Mouse (Mus musculus) stomach, postnatal 0 days (tissue): Measurements from ENCODE around the gene Fam83f. TPM values are rescaled to one million over a fixed set of nuclear protein-coding genes. Genes with fewer than 3 reads are reported as not detected.

Experiments used
- ATAC-seq: fragments of 200-750 bp; cut with Nextera tagmentation; 2 replicates; pipeline ENCODE4 v1.8.0; 2017; ENCODE audit not compliant: low FRiP score, low TSS enrichment
- DNase-seq: peaks from one replicate; pipeline ENCODE4 v3.0.0-alpha.2; 2016; ENCODE audit warnings: low spot score
- H3K27ac ChIP-seq: fragments of 300-500 bp; sonication (generic); replicated peaks from 2 replicates; pipeline ENCODE4 v1.5.1; 2014; ENCODE audit warnings: mild to moderate bottlenecking, control low read depth
- H3K27me3 ChIP-seq: fragments of 300-500 bp; sonication (generic); 2 replicates; pipeline ENCODE4 v1.6.1; 2014; ENCODE audit warnings: low read length; ENCODE audit not compliant: control insufficient read depth, insufficient read depth
- H3K36me3 ChIP-seq: fragments of 300-500 bp; sonication (generic); 2 replicates; pipeline ENCODE4 v1.6.1; 2014; ENCODE audit warnings: low read length, mixed read lengths; ENCODE audit not compliant: control insufficient read depth, insufficient read depth
- H3K4me1 ChIP-seq: fragments of 300-500 bp; sonication (generic); replicated peaks from 2 replicates; pipeline ENCODE4 v1.6.1; 2014; ENCODE audit warnings: antibody characterized with exemption; ENCODE audit not compliant: control insufficient read depth, insufficient read depth
- H3K4me2 ChIP-seq: fragments of 300-500 bp; sonication (generic); replicated peaks from 2 replicates; pipeline ENCODE4 v1.6.1; 2014; ENCODE audit warnings: low read depth, mild to moderate bottlenecking, control low read depth, moderate library complexity
- H3K4me3 ChIP-seq: fragments of 300-500 bp; sonication (generic); 2 replicates; pipeline ENCODE4 v1.5.1; 2014; ENCODE audit warnings: low read depth, low read length, control low read depth
- H3K9ac ChIP-seq: fragments of 300-500 bp; sonication (generic); 2 replicates; pipeline ENCODE4 v1.6.1; 2014; ENCODE audit warnings: mild to moderate bottlenecking, low read length, control low read depth, mixed read lengths
- H3K9me3 ChIP-seq: fragments of 300-500 bp; sonication (generic); 2 replicates; pipeline ENCODE4 v1.6.1; 2016; ENCODE audit warnings: low read length; ENCODE audit not compliant: control insufficient read depth
- CTCF ChIP-seq: IDR thresholded peaks from 2 replicates; pipeline ENCODE4 v1.5.1; 2016; ENCODE audit warnings: antibody characterized with exemption, low read depth, mild to moderate bottlenecking, moderate library complexity
- EP300 ChIP-seq: optimal IDR thresholded peaks from 2 replicates; pipeline ENCODE3; 2016; ENCODE audit warnings: antibody characterized with exemption
- WGBS: fragments of 180-500 bp; shearing (Covaris S2); extraction: QIAGEN DNeasy Blood & Tissue Kit; methylation state at CpG from one replicate; pipeline ENCODE4 v1.1.7; 2014; 5-methylcytosine and 5-hydroxymethylcytosine counted together
- polyA plus RNA-seq: library from polyadenylated mRNA; unstranded; fragments of >200 nt; fragmentation: Nextera tagmentation; extraction: Ambion mirVana; gene quantifications from 2 replicates; pipeline ENCODE4 v1.2.1, GENCODE M21; 2015

Gene Fam83f
- polyA plus RNA-seq, 1 experiment from 2014 or later: 20.5 TPM

DNA sequence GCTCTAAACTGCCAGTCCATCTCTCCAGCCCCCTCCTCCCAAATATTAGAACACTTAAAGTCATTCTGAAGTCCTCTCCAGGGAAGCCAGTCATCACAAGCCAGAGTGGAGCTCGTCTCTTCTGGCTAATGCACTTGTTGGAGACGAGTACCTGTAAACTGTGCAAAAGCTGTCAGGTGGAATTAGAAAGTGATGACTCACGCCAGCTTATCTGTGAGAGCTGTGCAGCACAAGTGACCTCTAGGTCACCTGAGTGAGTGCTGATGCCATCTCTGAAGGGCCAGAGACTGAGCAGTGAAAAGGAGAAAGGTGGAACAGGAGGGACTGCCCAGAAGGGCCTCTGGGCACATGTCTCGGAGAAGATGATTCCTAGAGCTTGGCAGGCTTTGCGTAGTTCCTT lies 48.6 kb downstream of the Fam83f start:
- 37% methylated on average over 5 of the region's 5 CpGs for WGBS
- no peaks in the 10 kb centered on the region for H3K36me3 ChIP-seq
- no peak overlapping the region for H3K27ac ChIP-seq
- no peak for TF ChIP-seq EP300
- no peak for TF ChIP-seq CTCF
- DNase-seq (no peak), ATAC-seq (peak; percentile 74)
- H3K9me3 ChIP-seq: no peaks in the 10 kb centered on the region
- no peak overlapping the region for H3K4me2 ChIP-seq
- H3K9ac ChIP-seq: no peak overlapping the region
- no peaks in the 10 kb centered on the region for H3K27me3 ChIP-seq
- no peak overlapping the region for H3K4me3 ChIP-seq
- H3K4me1 ChIP-seq: no peaks in the 10 kb centered on the region

DNA sequence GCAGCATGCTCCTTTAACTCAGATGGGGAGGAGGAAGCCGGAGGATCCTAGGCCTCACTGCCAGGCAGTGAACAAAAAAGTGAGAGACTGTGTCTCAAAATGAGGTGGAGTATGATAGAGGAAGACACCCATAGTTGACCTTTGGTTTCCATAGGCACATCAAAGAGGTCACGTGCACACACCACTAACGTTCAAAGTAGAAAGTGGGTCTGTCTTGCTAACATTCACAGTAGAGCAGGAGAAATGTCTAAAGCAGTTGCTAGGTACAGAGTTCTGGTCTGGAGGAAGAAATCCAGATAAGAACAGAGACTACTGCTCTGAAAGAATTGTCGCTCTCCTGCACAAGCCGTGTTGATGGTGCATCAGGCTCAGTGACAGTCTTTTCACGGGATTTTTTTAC lies 50.2 kb downstream of the Fam83f start:
- no peaks in the 10 kb centered on the region for H3K4me1 ChIP-seq
- no peak overlapping the region for H3K4me2 ChIP-seq
- no peak overlapping the region for H3K9ac ChIP-seq
- no peak overlapping the region for H3K27ac ChIP-seq
- H3K36me3 ChIP-seq: no peaks in the 10 kb centered on the region
- ATAC-seq (no peak), DNase-seq (no peak)
- no peaks in the 10 kb centered on the region for H3K27me3 ChIP-seq
- TF ChIP-seq CTCF: no peak
- TF ChIP-seq EP300: no peak
- no peaks in the 10 kb centered on the region for H3K9me3 ChIP-seq
- H3K4me3 ChIP-seq: no peak overlapping the region
- 77% methylated on average over 6 of the region's 6 CpGs for WGBS

DNA sequence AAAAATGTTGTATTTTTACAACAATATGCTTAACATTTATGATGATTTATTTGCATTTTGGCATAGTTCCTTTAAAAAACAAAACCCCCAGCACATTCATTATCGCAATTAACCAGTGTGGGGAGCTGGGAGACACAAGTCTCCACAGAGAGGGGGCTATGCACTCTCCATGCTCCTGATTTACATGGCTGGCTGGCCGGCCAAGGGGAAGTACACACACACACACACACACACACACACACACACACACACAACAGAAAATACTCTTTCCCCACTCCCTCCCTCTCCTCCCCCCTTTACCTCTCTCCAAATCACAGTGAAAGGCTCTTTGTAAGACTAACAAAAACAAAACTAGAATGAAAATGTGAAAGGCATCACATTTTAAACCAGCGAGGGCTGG lies 50.7 kb downstream of the Fam83f start:
- ATAC-seq: no peak
- H3K4me1 ChIP-seq: no peaks in the 10 kb centered on the region
- no peak overlapping the region for H3K4me2 ChIP-seq
- WGBS: 44% methylated on average over 3 of the region's 3 CpGs
- H3K27me3 ChIP-seq: no peaks in the 10 kb centered on the region
- DNase-seq: no peak
- no peak overlapping the region for H3K9ac ChIP-seq
- H3K36me3 ChIP-seq: no peaks in the 10 kb centered on the region
- H3K4me3 ChIP-seq: no peak overlapping the region
- TF ChIP-seq CTCF: no peak
- TF ChIP-seq EP300: no peak
- no peak overlapping the region for H3K27ac ChIP-seq
- no peaks in the 10 kb centered on the region for H3K9me3 ChIP-seq

DNA sequence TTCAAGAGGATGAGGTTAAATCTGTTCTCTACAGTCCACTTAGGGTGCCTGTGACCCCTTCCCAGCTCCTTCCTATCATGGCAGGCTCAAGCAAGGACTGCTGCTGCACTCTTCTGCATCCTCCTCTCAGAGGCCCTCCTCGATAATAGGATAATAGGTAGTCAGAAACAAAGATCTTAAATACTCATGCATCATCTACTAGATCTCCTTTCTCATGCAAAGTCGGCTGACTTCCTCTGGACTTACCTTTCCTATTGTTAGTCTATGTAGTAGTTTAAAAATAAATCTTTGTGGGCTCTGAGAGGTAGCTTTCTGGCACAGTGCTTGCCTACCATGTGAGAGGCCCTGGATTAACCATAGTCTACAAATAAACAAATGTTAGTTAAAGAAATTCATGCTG lies 57.8 kb downstream of the Fam83f start:
- DNase-seq (no peak), ATAC-seq (no peak)
- 56% methylated on average over 2 of the region's 2 CpGs for WGBS
- no peak overlapping the region for H3K4me3 ChIP-seq
- no peak overlapping the region for H3K4me2 ChIP-seq
- no peaks in the 10 kb centered on the region for H3K4me1 ChIP-seq
- no peak overlapping the region for H3K9ac ChIP-seq
- TF ChIP-seq EP300 (no peak), CTCF (no peak)
- no peak overlapping the region for H3K27ac ChIP-seq
- H3K9me3 ChIP-seq: no peaks in the 10 kb centered on the region
- H3K27me3 ChIP-seq: no peaks in the 10 kb centered on the region
- no peaks in the 10 kb centered on the region for H3K36me3 ChIP-seq

DNA sequence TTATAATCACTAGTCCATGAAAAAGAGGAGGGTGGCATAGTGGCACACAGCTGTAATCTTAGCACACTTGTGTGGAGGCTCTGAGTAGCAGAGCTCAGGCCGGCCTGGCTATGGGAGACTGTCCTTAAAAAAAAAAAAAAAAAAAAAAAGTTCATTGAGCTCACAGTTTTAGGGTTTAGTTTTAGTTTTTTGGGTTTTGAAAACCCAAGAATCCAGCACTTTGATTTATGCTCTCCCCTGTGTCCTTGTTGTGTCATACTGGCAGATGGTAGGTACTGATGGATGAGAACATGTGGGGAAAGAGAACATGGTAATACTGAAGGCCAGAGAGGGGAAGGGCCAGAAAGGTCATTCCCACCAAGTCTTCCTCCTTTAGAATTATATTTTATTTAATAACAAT lies 59.4 kb downstream of the Fam83f start:
- no peaks in the 10 kb centered on the region for H3K36me3 ChIP-seq
- ATAC-seq: no peak
- H3K9me3 ChIP-seq: no peaks in the 10 kb centered on the region
- no peak overlapping the region for H3K4me2 ChIP-seq
- H3K27me3 ChIP-seq: no peaks in the 10 kb centered on the region
- H3K27ac ChIP-seq: no peak overlapping the region
- TF ChIP-seq CTCF (no peak), EP300 (no peak)
- DNase-seq: no peak
- no peak overlapping the region for H3K4me3 ChIP-seq
- H3K4me1 ChIP-seq: no peaks in the 10 kb centered on the region
- 92% methylated on average over 1 of the region's 1 CpGs for WGBS
- no peak overlapping the region for H3K9ac ChIP-seq

DNA sequence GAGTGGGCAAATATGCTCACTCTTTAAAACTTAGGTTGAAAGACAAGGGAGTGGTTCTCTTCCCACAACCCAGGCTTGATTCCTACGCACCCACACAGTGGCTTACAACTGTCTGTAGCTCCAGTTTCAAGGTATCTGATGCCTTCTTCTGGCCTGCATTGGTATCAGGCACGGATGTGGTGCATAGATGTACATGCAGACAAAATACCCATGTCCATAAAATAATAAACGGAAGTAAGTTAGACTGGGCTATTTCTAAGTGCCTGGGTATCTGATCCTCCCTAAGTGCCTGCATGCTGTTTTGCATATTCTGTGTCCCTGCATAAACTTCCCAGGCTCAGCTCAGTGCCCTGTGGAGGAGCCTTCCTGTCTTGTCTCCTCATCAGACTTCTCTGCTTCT lies 59.9 kb downstream of the Fam83f start:
- 70% methylated on average over 3 of the region's 3 CpGs for WGBS
- no peaks in the 10 kb centered on the region for H3K27me3 ChIP-seq
- no peak for DNase-seq
- no peak overlapping the region for H3K4me2 ChIP-seq
- no peak for ATAC-seq
- no peak for TF ChIP-seq EP300
- TF ChIP-seq CTCF: no peak
- no peak overlapping the region for H3K4me3 ChIP-seq
- no peaks in the 10 kb centered on the region for H3K36me3 ChIP-seq
- no peaks in the 10 kb centered on the region for H3K9me3 ChIP-seq
- no peak overlapping the region for H3K9ac ChIP-seq
- no peaks in the 10 kb centered on the region for H3K4me1 ChIP-seq
- H3K27ac ChIP-seq: no peak overlapping the region
